Mouse (Mus musculus) liver, postnatal 0 days (tissue): ENCODE data around the gene Fbxo4. TPM values are rescaled to one million over a fixed set of nuclear protein-coding genes. Genes with fewer than 3 reads are reported as not detected.
A peak's percentile ranks its signal among the peaks of the same experiment; 100 is the strongest.

ENCODE experiments used
- ATAC-seq: fragments of 200-750 bp; cut with Nextera tagmentation; 2 replicates; pipeline ENCODE4 v1.8.0; 2017; ENCODE audit warnings: mild to moderate bottlenecking, moderate library complexity
- DNase-seq: peaks from one replicate; pipeline ENCODE4 v3.0.0-alpha.2; 2016
- H3K27ac ChIP-seq: fragments of 300-500 bp; sonication (generic); 2 replicates; pipeline ENCODE4 v1.5.1; 2014; ENCODE audit warnings: antibody characterized with exemption, moderate library complexity, mild to moderate bottlenecking, low read depth
- H3K27me3 ChIP-seq: fragments of 300-500 bp; sonication (generic); 2 replicates; pipeline ENCODE4 v1.6.1; 2014; ENCODE audit warnings: low read length, control low read depth, mixed read lengths; ENCODE audit not compliant: insufficient read depth
- H3K36me3 ChIP-seq: fragments of 300-500 bp; sonication (generic); replicated peaks from 2 replicates; pipeline ENCODE4 v1.6.1; 2014; ENCODE audit warnings: mild to moderate bottlenecking, control low read depth, low read length, moderate library complexity, mixed read lengths; ENCODE audit not compliant: insufficient read depth
- H3K4me1 ChIP-seq: fragments of 300-500 bp; sonication (generic); 2 replicates; pipeline ENCODE4 v1.6.1; 2014; ENCODE audit warnings: antibody characterized with exemption, mild to moderate bottlenecking, control low read depth; ENCODE audit not compliant: insufficient read depth
- H3K4me2 ChIP-seq: fragments of 300-500 bp; sonication (generic); 2 replicates; pipeline ENCODE4 v1.6.1; 2014; ENCODE audit warnings: low read depth, mild to moderate bottlenecking, low read length, moderate library complexity, mixed read lengths
- H3K4me3 ChIP-seq: fragments of 300-500 bp; sonication (generic); 2 replicates; pipeline ENCODE4 v1.5.1; 2014; ENCODE audit warnings: low read depth, low read length
- H3K9ac ChIP-seq: fragments of 300-500 bp; sonication (generic); replicated peaks from 2 replicates; pipeline ENCODE4 v1.6.1; 2014; ENCODE audit warnings: mild to moderate bottlenecking, moderate library complexity
- H3K9me3 ChIP-seq: fragments of 300-500 bp; sonication (generic); 2 replicates; pipeline ENCODE4 v1.6.1; 2016; ENCODE audit warnings: mild to moderate bottlenecking, control low read depth, low read length, mixed read lengths
- CTCF ChIP-seq: sonication (generic); IDR thresholded peaks from 2 replicates; pipeline ENCODE4 v1.5.1; 2016; ENCODE audit warnings: antibody characterized with exemption, low read depth
- EP300 ChIP-seq: IDR thresholded peaks from 2 replicates; pipeline ENCODE4 v1.6.1; 2016; ENCODE audit warnings: antibody characterized with exemption, low read depth, mild to moderate bottlenecking
- WGBS: fragments of 180-500 bp; shearing (Covaris S2); extraction: QIAGEN DNeasy Blood & Tissue Kit; methylation state at CpG from one replicate; pipeline ENCODE4 v1.1.7; 2014; ENCODE audit not compliant: insufficient replicate concordance; 5-methylcytosine and 5-hydroxymethylcytosine counted together
- polyA plus RNA-seq: library from polyadenylated mRNA; unstranded; fragments of >200 nt; fragmentation: Nextera tagmentation; extraction: Ambion mirVana; gene quantifications from 2 replicates; pipeline ENCODE4 v1.2.1, GENCODE M21; 2015

Gene Fbxo4
- polyA plus RNA-seq, 1 experiment from 2014 or later, result 9.2 TPM

- Histone ChIP-seq H3K9ac (no peak overlapping the region), H3K36me3 (no peaks in the 10 kb centered on the region), H3K27me3 (no peaks in the 10 kb centered on the region), H3K9me3 (no peaks in the 10 kb centered on the region), H3K4me1 (0 out of 2 replicates have a peak, but pooled peaks cover under 1% of the 10 kb centered on the region), H3K4me2 (no peak overlapping the region), H3K27ac (no peak overlapping the region), H3K4me3 (no peak overlapping the region)
- TF ChIP-seq EP300 (no peak), CTCF (no peak)
- no peak for DNase-seq
- ATAC-seq, result 0 out of 2 replicates have a peak, but pooled peaks have one; percentile 38
- WGBS, result 33% methylated on average over 1 of the region's 1 CpGs
These were observed 19.3 kb downstream of the Fbxo4 start for GRCm38 (mm10) chr15:3960094-3960493.

- DNase-seq (peak; percentile 46), ATAC-seq (no peak)
- H3K9ac ChIP-seq, result no peak overlapping the region
- no peak overlapping the region for H3K4me3 ChIP-seq
- H3K4me2 ChIP-seq, result no peak overlapping the region
- no peaks in the 10 kb centered on the region for H3K9me3 ChIP-seq
- TF ChIP-seq CTCF (peak; percentile 76), EP300 (no peak)
- no peaks in the 10 kb centered on the region for H3K36me3 ChIP-seq
- no peaks in the 10 kb centered on the region for H3K27me3 ChIP-seq
- 23% methylated on average over 4 of the region's 4 CpGs for WGBS
- H3K27ac ChIP-seq, result no peak overlapping the region
- H3K4me1 ChIP-seq, result 0 out of 2 replicates have a peak, but pooled peaks cover 3% of the 10 kb centered on the region
These were observed 21.4 kb downstream of the Fbxo4 start for GRCm38 (mm10) chr15:3957982-3958381.

GRCm38 (mm10) chr15:3954971-3955370 is 24.4 kb downstream of the Fbxo4 start:
- WGBS, result 31% methylated on average over 2 of the region's 2 CpGs
- H3K4me2 ChIP-seq, result no peak overlapping the region
- H3K36me3 ChIP-seq, result no peaks in the 10 kb centered on the region
- TF ChIP-seq CTCF, result no peak
- no peak; the same call in 1 of the 2 replicates for TF ChIP-seq EP300
- H3K27me3 ChIP-seq, result no peaks in the 10 kb centered on the region
- H3K9me3 ChIP-seq, result no peaks in the 10 kb centered on the region
- no peak; the same call in 1 of the 2 replicates for ATAC-seq
- H3K9ac ChIP-seq, result no peak overlapping the region
- H3K4me1 ChIP-seq, result 0 out of 2 replicates have a peak, but pooled peaks cover 3% of the 10 kb centered on the region
- DNase-seq, result no peak
- H3K4me3 ChIP-seq, result no peak overlapping the region
- no peak overlapping the region for H3K27ac ChIP-seq

GRCm38 (mm10) chr15:3938132-3938531 is 41.2 kb downstream of the Fbxo4 start:
- H3K27ac ChIP-seq, result no peak overlapping the region
- no peaks in the 10 kb centered on the region for H3K9me3 ChIP-seq
- no peaks in the 10 kb centered on the region for H3K36me3 ChIP-seq
- 80% methylated on average over 2 of the region's 2 CpGs for WGBS
- no peak overlapping the region for H3K4me2 ChIP-seq
- no peak overlapping the region for H3K4me3 ChIP-seq
- ATAC-seq (no peak), DNase-seq (no peak)
- no peak overlapping the region for H3K9ac ChIP-seq
- H3K27me3 ChIP-seq, result no peaks in the 10 kb centered on the region
- TF ChIP-seq CTCF (no peak; the same call in 1 of the 2 replicates), EP300 (no peak)
- H3K4me1 ChIP-seq, result no peaks in the 10 kb centered on the region

- DNase-seq, result no peak
- TF ChIP-seq EP300 (no peak), CTCF (no peak)
- Histone ChIP-seq H3K4me1 (no peaks in the 10 kb centered on the region), H3K27me3 (no peaks in the 10 kb centered on the region), H3K27ac (no peak overlapping the region), H3K9me3 (no peaks in the 10 kb centered on the region), H3K36me3 (no peaks in the 10 kb centered on the region), H3K4me2 (no peak overlapping the region), H3K9ac (no peak overlapping the region), H3K4me3 (no peak overlapping the region)
- no peak for ATAC-seq
- WGBS, result 80% methylated on average over 3 of the region's 3 CpGs
These were observed 43.3 kb downstream of the Fbxo4 start for GRCm38 (mm10) chr15:3936056-3936455.

DNA sequence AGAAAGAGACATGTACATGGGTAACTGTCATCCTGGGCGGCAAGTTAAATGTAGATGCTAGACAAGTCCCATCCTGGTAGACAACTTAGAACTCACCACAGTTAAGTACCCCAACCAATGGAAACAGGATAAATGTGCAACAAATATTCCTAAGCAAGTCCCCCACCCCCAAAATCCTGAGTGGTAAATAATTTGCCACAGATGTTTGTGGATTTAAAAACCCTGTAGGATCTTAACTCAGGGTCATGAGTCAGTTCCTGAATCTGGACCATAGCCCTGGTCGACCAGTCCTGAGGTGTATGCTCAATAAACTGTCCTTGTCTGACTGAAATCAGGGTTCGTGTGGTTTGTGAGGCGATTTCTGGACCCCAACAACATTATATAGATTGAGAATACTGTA is 45.9 kb downstream of the Fbxo4 start:
- Histone ChIP-seq H3K4me2 (no peak overlapping the region), H3K9me3 (no peaks in the 10 kb centered on the region), H3K27me3 (no peaks in the 10 kb centered on the region), H3K4me1 (no peaks in the 10 kb centered on the region), H3K27ac (no peak overlapping the region), H3K9ac (no peak overlapping the region), H3K4me3 (no peak overlapping the region), H3K36me3 (no peaks in the 10 kb centered on the region)
- ATAC-seq (no peak), DNase-seq (no peak)
- TF ChIP-seq EP300 (no peak), CTCF (no peak)
- 67% methylated on average over 4 of the region's 4 CpGs for WGBS

- DNase-seq, result no peak
- TF ChIP-seq CTCF, result no peak
- no peak for TF ChIP-seq EP300
- Histone ChIP-seq H3K36me3 (no peaks in the 10 kb centered on the region), H3K4me3 (no peak overlapping the region), H3K27me3 (no peaks in the 10 kb centered on the region), H3K27ac (no peak overlapping the region), H3K4me1 (no peaks in the 10 kb centered on the region), H3K9ac (no peak overlapping the region), H3K4me2 (no peak overlapping the region), H3K9me3 (no peaks in the 10 kb centered on the region)
- 86% methylated on average over 1 of the region's 1 CpGs for WGBS
- no peak for ATAC-seq
These were observed 47.4 kb downstream of the Fbxo4 start for GRCm38 (mm10) chr15:3931931-3932330.

Other genes starting within 250 kb of the Fbxo4 start
- 5.4 and 5.7 TPM in 2 replicates for gene AW549877, start 16.2 kb upstream of the Fbxo4 start, polyA plus RNA-seq
- 14.3 and 16.2 TPM in 2 replicates for gene Oxct1, start 46.8 kb upstream of the Fbxo4 start, polyA plus RNA-seq